Mouse (Mus musculus) midbrain, embryonic 16.5 days (tissue): ENCODE results near the gene Tgds. TPM values are rescaled to one million over a fixed set of nuclear protein-coding genes. Genes with fewer than 3 reads are reported as not detected.
"Not testable (repeated sequence)": the region's sequence is repeated elsewhere in the genome, so short reads cannot be mapped to it uniquely, and the experiment has no call there.

Experiments
- ATAC-seq: fragments of 200-750 bp; cut with Nextera tagmentation; 2 replicates; pipeline ENCODE4 v1.8.0; 2017; ENCODE audit warnings: moderate TSS enrichment
- H3K27ac ChIP-seq: fragments of 300-500 bp; sonication (generic); 2 replicates; pipeline ENCODE4 v1.5.1; 2014; ENCODE audit warnings: mild to moderate bottlenecking, low read length, mixed read lengths
- H3K27me3 ChIP-seq: fragments of 300-500 bp; sonication (generic); 2 replicates; pipeline ENCODE4 v1.6.1; 2014; ENCODE audit warnings: low read depth, low read length, mixed read lengths; ENCODE audit not compliant: control insufficient read depth, insufficient read depth
- H3K36me3 ChIP-seq: fragments of 300-500 bp; sonication (generic); 2 replicates; pipeline ENCODE4 v1.6.1; 2014; ENCODE audit warnings: mild to moderate bottlenecking, low read length, moderate library complexity, mixed read lengths; ENCODE audit not compliant: control insufficient read depth, insufficient read depth
- H3K4me1 ChIP-seq: fragments of 300-500 bp; sonication (generic); 2 replicates; pipeline ENCODE4 v1.6.1; 2014; ENCODE audit warnings: mild to moderate bottlenecking, low read length, mixed read lengths; ENCODE audit not compliant: control insufficient read depth, insufficient read depth
- H3K4me2 ChIP-seq: fragments of 300-500 bp; sonication (generic); 2 replicates; pipeline ENCODE4 v1.6.1; 2014; ENCODE audit warnings: mild to moderate bottlenecking, low read length, mixed read lengths
- H3K4me3 ChIP-seq: fragments of 300-500 bp; sonication (generic); 2 replicates; pipeline ENCODE4 v1.5.1; 2014; ENCODE audit warnings: low read depth, mild to moderate bottlenecking, low read length, moderate library complexity, mixed read lengths
- H3K9ac ChIP-seq: fragments of 300-500 bp; sonication (generic); 2 replicates; pipeline ENCODE4 v1.6.1; 2014; ENCODE audit warnings: low read depth, low read length, mixed read lengths
- H3K9me3 ChIP-seq: fragments of 300-500 bp; sonication (generic); replicated peaks from 2 replicates; pipeline ENCODE4 v1.6.1; 2014; ENCODE audit warnings: mild to moderate bottlenecking, low read length, mixed read lengths; ENCODE audit not compliant: control insufficient read depth, poor library complexity, severe bottlenecking
- WGBS: fragments of 180-500 bp; shearing (Covaris S2); extraction: QIAGEN DNeasy Blood & Tissue Kit; methylation state at CpG from one replicate; pipeline ENCODE4 v1.1.7; 2014; 5-methylcytosine and 5-hydroxymethylcytosine counted together
- polyA plus RNA-seq: library from polyadenylated mRNA; unstranded; fragments of >200 nt; fragmentation: Nextera tagmentation; extraction: Ambion mirVana; gene quantifications from 2 replicates; pipeline ENCODE4 v1.2.1, GENCODE M21; 2015

Gene Tgds
- polyA plus RNA-seq, 1 experiment from 2014 or later: 15.2 TPM

- 94% methylated on average over 6 of the region's 6 CpGs for WGBS
- ATAC-seq: no peak
- Histone ChIP-seq H3K36me3 (peaks cover 32% of the 10 kb centered on the region), H3K4me3 (no peak overlapping the region), H3K4me1 (no peaks in the 10 kb centered on the region), H3K4me2 (no peak overlapping the region), H3K27me3 (no peaks in the 10 kb centered on the region), H3K9ac (no peak overlapping the region), H3K9me3 (no peaks in the 10 kb centered on the region), H3K27ac (no peak overlapping the region)
Observed at GRCm38 (mm10) chr14:118113116-118113515, 19.4 kb downstream of the Tgds start.

GRCm38 (mm10) chr14:118107479-118107878, 25.1 kb downstream of the Tgds start:
- H3K36me3 ChIP-seq, ATAC-seq, H3K9me3 ChIP-seq, H3K4me2 ChIP-seq, H3K27ac ChIP-seq, H3K27me3 ChIP-seq, H3K4me1 ChIP-seq, H3K4me3 ChIP-seq, H3K9ac ChIP-seq: not testable (repeated sequence)
- 85% methylated on average over 2 of the region's 2 CpGs for WGBS

- no peaks in the 10 kb centered on the region for H3K27me3 ChIP-seq
- H3K4me2 ChIP-seq: no peak overlapping the region
- no peak overlapping the region for H3K9ac ChIP-seq
- no peak overlapping the region for H3K4me3 ChIP-seq
- peaks cover 2% of the 10 kb centered on the region; the same call in 1 of the 2 replicates for H3K9me3 ChIP-seq
- H3K36me3 ChIP-seq: no peaks in the 10 kb centered on the region
- 84% methylated on average over 14 of the region's 14 CpGs for WGBS
- no peaks in the 10 kb centered on the region for H3K4me1 ChIP-seq
- H3K27ac ChIP-seq: no peak overlapping the region
- no peak for ATAC-seq
Observed at GRCm38 (mm10) chr14:118101227-118101990, 31.1 kb downstream of the Tgds start.

GRCm38 (mm10) chr14:118098265-118098664, 34.3 kb downstream of the Tgds start:
- Histone ChIP-seq H3K4me2 (no peak overlapping the region), H3K27ac (no peak overlapping the region), H3K9me3 (no peaks in the 10 kb centered on the region; the same call in 1 of the 2 replicates), H3K4me3 (no peak overlapping the region), H3K36me3 (no peaks in the 10 kb centered on the region), H3K9ac (no peak overlapping the region), H3K27me3 (no peaks in the 10 kb centered on the region), H3K4me1 (no peaks in the 10 kb centered on the region)
- ATAC-seq: no peak
- 65% methylated on average over 2 of the region's 2 CpGs for WGBS

GRCm38 (mm10) chr14:118089806-118090392, 42.7 kb downstream of the Tgds start:
- peak overlapping the region; percentile 10; the same call in 1 of the 2 replicates for H3K27ac ChIP-seq
- peak overlapping the region; percentile 42 for H3K9ac ChIP-seq
- no peaks in the 10 kb centered on the region for H3K9me3 ChIP-seq
- peak overlapping the region; percentile 67 for H3K4me2 ChIP-seq
- under 1% methylated on average over 18 of the region's 18 CpGs for WGBS
- peak; percentile 61 for ATAC-seq
- H3K4me1 ChIP-seq: peaks cover 8% of the 10 kb centered on the region
- H3K4me3 ChIP-seq: peak overlapping the region; percentile 49
- H3K36me3 ChIP-seq: no peaks in the 10 kb centered on the region
- H3K27me3 ChIP-seq: no peaks in the 10 kb centered on the region

- Histone ChIP-seq H3K27ac (peak overlapping the region; percentile 10), H3K9ac (peak overlapping the region; percentile 60), H3K4me1 (peaks cover 8% of the 10 kb centered on the region), H3K4me3 (peak overlapping the region; percentile 49), H3K27me3 (no peaks in the 10 kb centered on the region), H3K4me2 (peak overlapping the region; percentile 67), H3K36me3 (no peaks in the 10 kb centered on the region), H3K9me3 (no peaks in the 10 kb centered on the region)
- ATAC-seq: peak; percentile 78
- WGBS: 0% methylated on average over 44 of the region's 44 CpGs
Observed at GRCm38 (mm10) chr14:118089215-118089805, 43.2 kb downstream of the Tgds start.

GRCm38 (mm10) chr14:118088437-118089207, 43.9 kb downstream of the Tgds start:
- ATAC-seq: peak; percentile 50
- Histone ChIP-seq H3K36me3 (no peaks in the 10 kb centered on the region), H3K9ac (peak overlapping the region; percentile 60), H3K27ac (peak overlapping the region; percentile 3), H3K9me3 (no peaks in the 10 kb centered on the region), H3K4me1 (peaks cover 8% of the 10 kb centered on the region), H3K27me3 (no peaks in the 10 kb centered on the region), H3K4me2 (peak overlapping the region; percentile 67), H3K4me3 (peak overlapping the region; percentile 49)
- WGBS: 6% methylated on average over 22 of the region's 22 CpGs

GRCm38 (mm10) chr14:118086271-118087035, 46.1 kb downstream of the Tgds start:
- Histone ChIP-seq H3K4me3 (no peak overlapping the region), H3K27ac (no peak overlapping the region), H3K27me3 (no peaks in the 10 kb centered on the region), H3K9ac (no peak overlapping the region), H3K4me2 (no peak overlapping the region), H3K4me1 (peaks cover 8% of the 10 kb centered on the region), H3K9me3 (no peaks in the 10 kb centered on the region), H3K36me3 (no peaks in the 10 kb centered on the region)
- 53% methylated on average over 5 of the region's 5 CpGs for WGBS
- no peak for ATAC-seq
